Mouse (Mus musculus): ENCODE results near the gene Ufc1.

The Ufc1 gene

DNA sequence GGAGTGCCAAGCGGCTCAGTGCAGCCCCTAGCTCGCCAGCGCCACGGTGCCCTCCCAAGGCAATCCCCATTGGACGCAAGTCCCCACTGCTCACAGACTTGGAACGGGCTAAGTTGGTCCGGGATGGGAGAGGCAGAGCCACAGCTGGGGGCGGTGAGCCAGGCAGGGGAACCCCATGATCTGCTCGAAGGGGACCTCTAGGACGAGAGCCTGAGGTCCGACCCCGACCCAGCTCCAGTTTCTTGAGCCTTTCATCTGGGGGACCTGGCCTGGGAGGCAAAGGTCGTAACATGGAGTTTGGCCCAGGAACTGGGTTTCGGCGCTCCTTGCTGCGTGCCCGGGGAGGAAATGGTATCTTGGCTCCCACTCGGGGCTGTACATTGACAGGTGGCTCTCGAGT, 8.3 kb downstream of the Ufc1 start:
- DNase-seq, result no peak

DNA sequence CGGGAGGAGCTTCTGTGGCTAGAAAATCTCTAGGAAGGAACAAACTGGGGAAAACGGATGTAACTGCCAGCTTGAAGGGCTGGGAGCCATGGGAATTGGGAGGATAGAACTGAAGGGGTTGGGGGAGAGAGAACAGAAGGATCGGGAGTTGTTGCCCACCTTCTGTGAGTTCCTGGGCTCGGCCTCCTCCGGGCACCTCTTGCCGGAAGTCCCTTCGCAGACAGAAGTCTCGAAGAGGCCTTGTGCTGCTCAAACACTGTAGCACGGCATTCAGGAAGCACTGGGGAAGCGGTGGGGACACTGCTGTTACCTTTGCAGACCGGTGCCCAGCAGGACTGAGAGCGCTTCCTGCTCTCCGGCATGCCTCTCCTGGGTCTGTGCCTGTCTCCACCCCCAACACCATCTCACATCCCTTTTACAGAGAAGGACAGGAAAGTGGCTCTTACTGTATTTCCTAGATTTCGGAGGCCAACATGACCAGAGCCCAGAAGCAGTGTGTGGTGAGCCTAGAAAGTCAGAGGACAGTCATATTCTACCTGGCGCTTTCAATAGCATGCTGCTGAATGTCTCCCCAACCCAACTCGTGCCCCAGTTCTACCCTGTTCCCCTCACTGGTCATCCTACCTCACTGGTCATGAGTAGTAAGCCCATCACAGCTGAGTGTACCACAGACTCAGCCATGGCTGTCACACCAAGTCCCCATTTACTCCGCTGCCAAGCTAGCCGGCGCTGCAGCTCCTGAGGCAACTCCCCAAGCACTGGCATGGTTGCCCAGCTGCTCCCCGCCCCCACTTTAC, 9.5 kb downstream of the Ufc1 start:
- DNase-seq, result no peak

DNA sequence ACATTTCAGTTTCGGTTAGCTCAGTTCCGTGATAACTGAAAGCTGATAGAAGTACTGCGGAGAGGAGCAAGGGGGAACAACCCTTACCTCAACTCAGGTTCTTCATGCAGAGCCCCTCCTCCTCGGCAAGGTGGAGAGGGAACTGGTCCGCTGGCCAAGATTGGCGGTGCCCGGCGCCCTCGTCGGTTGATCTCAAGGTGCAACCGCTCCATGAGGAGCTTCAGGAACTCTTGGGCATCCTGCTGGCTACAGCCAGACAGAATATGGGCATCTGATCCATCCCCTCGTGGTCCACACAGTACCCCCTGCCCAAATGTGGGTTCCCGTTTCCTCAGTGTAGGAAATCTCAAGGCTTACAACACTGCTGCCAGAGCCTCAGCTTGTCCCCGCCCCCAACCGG, 10.3 kb downstream of the Ufc1 start:
- DNase-seq, result no peak

DNA sequence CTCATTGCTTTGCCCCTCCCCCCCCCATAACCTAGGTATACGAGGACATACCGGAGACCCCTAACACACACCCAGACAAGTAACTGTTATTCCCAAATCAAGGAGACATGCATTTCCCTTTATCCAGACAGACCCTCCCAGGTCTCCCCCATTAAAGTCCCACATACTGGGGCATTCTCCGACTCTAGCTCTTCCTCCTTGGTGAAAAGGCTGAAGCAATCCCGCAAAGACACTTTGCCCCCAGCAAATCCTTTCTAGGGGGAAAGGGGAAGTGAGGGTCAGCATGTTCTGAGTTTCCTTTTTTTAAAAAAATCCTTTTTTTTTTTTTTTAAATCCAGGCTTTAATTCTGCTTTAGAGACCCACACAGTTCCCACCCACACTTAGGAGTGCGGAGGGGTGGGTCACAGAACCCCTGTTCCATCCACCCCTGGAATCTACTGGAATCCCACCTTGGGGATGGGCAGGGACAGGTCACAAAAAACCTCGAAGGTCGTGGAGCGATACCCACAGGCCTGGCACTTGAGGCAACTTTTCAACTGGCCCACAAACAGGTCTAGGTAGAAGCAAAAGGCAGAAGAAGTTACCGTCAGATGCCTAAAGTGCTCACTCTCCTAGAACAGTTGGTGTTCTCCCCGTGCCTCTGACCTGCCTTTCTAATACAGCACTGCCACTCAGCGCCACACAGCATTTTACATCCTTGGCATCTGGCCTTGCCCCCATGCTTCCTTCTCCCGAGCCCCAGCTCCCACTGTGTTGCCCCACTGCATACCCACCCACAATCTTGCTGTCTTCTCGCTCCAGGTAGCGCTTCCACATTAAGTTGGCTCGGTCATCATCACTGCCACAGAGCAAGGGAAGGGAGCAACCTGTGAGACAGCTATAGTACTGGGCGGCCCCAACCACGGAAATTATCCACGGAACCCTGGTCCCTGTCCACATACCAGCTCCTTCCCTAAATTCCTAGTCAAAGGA, 11.3 kb downstream of the Ufc1 start:
- no peak for DNase-seq

DNA sequence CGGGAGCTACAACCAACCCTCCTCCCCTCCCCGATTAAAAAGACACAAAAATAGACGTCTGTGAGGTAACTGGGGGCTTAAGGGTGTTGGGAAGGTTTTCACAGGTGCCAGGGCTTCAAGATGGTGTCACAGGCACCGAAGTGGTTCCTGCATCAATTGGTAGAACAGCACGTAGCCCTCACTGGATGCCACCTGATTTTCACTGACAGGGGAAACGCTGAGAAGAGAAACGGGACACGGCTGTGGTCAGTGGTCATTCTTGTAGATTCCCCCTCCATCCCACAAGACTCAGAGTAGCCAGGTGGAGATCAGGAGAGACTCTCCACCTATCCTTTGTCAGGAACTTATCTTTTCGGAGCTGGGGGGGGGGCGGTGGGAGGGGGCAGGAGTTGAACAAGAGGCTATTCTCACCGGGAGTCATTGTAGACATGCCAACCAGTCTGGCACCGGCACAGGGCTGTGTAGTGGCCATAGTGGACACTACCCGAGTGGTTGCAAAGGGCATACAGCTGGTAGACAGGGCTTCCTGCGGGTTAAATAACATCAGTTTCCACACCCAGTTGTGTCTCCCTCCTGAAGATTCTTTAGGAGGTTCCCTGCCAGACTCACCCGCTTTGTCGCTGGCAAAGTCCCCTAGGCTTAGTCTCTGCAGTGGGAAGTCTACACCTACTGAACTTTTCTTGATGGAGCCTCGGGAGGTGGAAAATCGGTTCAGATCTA, 12.6 kb downstream of the Ufc1 start:
- DNase-seq, result no peak

DNA sequence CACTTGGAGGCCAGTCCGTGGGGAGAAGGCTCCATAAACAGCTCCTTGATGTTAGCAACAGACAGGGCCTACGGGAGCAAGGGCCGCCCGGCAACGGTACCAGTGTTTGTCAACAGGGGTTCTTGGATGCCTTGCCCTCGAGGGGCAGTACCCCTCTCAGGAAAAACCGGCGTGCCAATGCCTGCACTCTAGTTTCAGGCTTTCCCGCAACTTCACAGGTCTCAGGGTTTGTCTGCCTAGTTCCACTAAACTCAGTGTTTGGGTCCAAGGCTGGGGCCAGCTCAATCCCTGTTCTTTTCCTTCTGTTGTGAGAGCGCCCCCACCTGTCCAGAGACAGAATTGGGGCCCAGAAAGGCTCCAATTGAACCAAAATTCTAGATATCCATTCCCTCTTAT, 13.3 kb downstream of the Ufc1 start:
- peak; percentile 91 for DNase-seq

DNA sequence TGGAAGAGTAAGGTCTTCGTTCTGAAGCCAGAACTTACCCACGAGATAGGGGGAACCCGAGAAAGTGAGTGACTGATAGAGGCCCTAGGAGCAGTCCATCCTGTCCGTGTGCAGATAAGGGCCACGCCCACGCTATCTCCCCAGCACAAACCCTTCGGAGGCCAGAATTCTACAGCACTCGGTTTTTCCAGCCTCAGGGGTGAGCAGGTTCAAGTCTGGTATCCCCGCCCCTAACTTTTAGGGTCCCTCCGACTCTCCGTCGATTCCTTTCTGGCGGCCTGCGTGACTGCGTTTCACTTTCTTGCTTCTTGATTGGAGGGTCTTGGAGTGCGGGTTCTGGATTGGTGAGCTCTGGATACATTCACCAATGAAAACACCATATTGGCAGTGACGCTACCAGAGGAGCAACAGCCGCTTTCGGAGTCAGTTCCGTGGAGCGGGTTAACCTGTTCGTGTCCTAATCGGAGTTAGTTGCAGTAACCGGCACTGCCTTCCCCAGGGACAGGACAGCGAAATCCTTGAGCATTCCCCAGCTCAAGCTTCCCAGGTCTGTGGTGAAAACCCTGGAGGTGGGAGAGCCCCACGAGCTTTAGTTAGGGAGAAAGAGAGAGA, 13.8 kb downstream of the Ufc1 start, which contains the start of gene Ppox:
Ppox (minus strand) TSS at position 271 of the 612 bp plus-strand sequence.
- DNase-seq, result peak; percentile 95

DNA sequence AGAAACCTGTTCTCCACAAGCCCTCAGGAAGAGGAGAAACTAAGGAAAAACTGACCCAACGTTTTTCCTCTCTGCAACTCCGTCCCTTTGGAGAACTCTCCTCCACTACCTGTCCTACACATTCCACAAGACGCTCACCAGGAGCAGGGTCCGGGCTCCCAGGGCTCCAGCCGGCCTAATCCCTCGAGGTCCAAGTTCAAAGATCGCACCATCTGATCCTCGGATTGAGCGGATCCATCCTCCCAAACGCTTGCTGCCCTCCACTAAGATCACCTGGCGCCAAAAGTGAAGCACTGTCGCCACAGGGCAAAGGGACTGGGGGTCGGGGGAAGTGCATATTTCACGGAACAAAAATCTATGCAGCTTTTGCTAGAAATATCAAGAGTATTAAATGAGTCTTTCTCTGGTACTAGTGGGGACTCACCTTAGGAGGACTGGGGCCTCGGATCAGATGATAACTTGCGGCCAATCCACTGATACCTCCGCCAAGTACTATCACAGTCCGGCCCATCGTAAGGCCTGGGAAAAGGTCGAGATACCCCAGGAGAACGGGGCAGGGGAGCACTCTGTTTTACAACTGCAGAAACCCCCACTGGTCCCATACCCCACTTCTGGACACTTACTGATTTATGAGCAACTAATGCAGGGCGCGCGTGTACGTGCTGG, 14.4 kb downstream of the Ufc1 start:
- no peak for DNase-seq

DNA sequence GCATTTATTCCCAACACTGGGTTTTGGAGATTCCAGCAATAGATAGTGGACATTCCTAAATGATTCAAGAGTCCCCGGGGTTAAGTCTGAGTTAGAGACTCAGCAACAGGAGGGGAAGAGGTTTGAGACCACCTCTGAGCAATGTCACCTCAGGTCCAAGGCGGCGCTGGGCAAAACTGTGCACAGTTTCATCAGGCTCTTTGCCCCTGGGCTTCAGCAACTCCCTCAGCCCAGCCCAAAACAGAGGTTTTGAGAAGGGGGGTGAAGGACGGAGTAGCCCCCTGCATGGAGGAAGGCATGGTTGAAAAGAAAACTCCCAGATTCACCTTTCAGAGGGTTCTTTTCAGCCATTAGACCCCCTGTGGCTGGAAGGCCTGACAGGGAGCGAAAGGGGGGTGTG, 15.1 kb downstream of the Ufc1 start:
- no peak for DNase-seq

DNA sequence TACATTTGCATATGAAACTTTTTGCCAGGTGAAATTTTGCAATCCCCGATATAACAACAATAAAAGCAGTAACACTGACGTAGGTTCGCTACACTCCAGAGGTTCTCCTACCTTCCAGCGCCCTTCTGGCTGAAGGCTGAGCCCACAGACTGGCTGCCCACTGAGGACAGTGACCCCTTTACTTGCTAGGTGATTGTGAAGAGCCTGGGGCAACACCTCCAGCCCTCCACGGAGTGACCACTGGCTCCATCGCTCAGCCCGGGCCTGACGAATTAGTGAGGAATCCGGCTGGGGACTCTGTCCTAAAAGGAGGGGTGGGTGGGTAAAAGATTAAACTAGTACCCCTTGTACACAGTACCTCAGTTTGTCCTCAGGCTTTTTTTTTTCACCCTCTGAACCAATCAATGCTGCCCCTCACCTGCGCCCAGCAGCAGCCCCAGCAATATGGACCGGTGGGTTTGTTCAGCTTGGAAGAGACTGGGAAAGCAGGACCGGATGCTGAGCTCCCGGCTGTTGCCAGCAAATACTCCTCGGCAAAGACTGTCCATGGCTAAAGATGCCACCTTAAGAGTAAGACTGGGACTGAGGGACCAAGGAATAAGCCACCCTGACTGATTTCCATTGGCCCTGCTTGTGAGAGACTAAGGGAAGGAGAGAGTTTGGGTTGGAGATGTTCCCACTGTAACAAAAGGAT, 15.7 kb downstream of the Ufc1 start:
- DNase-seq, result no peak

DNA sequence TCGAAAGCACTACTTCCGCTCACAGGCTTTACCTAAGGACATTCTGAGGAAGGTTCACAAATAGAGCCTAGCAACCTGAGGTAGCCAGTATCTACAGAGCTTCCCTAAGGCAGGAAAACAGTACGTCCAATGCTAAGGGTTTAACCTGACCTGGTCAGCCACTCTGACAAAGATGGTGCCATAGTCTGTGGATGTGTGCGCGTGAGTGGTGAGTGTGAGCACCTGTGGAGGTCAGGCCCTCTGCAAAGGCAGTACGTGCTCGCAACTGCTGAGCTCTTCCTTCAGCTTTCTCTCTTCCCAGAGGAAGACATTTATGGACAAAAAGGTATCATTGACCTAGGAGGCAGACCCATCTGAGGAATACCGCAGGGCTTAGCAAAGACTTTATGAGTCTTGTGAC, 16.4 kb downstream of the Ufc1 start:
- no peak for DNase-seq

DNA sequence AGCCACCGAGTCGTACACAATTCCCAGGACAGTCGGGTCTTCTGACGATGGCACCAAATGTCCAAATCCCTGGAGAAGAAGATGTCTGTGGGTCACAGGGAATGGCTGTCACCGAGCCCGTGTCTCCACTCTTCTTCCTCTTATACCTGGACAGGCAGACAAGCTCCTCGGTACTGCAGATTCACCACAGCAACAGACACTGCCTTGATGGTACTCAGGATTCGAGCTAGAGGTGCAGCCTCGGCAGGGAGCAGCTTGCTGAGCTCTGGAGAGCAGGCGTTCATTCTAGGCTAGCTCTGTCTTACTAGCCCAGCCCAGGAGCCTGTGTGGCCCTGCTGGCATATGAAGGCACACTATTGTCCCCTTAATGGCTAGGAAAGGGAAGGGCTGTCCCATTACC, 17.1 kb downstream of the Ufc1 start:
- DNase-seq, result no peak

DNA sequence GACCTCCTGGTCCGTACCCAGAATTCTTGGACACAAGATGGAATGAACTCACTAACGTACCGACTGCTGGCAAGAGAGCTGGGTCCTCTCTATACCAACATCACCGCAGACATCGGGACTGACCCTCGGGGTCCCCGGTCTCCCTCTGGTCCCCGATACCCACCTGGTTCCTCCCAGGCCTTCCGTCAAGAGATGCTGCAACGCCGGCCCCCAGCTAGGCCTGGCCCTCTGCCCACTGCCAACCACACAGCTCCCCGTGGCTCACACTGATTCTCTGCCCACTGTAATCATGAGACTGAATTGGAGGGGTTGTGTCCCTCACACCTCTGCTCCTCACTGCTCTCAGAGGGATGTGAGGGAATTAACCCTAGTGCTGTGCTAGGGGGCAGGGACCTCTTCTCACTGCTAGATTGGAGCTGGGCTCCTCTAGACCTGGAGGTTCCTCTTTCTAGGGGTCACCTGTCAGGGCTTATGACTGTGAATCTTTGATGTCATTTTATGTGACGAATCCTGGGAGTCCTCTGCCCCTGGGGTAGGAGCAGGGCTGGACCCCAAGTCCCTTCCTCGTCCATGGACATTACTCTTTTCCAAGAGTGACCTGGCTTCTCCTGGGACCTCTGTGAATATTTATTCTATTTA, 18.6 kb downstream of the Ufc1 start:
- no peak for DNase-seq

DNA sequence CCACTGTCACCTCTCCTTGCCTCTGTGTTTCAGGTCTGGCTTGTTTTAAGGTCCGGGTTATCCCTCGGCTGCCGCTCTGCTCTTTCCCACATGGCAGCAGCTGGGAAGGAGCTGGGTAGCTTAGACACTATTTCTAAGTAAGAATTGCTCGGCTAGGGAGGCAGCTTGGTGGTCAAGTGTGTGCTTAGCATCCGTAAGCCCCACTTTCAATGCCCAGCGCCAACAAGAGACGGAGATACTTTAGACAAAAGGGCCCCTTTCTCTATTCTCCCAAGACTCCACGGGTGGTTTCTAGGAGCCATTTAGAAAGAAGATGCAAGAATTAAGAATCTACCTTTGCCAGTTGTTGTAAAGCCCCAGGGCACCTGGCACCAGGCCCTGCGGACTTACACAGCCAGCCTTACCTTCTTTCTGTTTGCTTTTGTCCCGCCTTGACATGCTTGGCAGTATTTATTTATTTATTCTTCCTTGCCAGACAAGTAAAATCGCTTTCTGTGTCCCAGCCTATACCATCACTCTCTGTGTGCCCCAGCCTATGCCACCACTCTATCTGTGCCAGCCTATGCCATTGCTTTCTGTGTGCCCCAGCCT, 19.6 kb downstream of the Ufc1 start:
- DNase-seq, result no peak

DNA sequence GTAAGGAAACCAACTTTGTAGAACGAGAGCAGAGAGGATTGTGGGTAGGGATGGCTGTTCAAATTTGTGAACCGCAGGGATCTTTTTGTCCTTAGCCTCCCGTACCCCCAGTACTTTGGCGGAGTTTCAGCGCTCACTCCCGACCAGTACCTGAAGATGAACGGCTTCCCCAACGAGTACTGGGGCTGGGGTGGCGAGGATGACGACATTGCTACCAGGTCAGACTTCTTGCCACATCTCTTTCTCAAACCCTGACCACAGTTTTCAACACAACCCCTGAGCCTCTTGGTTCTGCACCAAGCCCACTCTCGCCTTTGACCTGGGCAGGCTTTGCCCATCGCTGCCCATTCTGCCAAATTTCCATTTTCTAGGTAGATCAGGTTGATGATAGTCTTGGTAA, 20.7 kb downstream of the Ufc1 start:
- no peak for DNase-seq

DNA sequence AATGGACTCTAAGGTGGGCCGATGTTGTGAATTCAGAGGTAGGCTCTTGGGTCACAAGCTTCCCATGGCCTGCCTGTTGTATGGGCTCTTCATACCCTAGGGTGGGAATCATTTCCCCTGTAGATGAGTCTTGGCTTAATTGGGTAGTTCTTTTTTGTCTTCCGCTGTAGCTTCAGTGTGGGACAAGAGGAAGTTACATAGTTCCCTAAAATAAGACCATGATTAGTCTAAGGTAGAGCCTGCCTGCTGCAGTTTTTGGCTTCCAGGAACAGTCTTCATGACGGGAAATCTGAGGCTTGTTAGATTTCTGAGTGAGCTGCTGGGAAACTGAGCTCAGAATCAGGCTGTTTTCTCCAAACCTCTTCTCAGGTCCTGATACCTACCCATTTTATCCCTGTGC, 22.7 kb downstream of the Ufc1 start:
- DNase-seq, result no peak

DNA sequence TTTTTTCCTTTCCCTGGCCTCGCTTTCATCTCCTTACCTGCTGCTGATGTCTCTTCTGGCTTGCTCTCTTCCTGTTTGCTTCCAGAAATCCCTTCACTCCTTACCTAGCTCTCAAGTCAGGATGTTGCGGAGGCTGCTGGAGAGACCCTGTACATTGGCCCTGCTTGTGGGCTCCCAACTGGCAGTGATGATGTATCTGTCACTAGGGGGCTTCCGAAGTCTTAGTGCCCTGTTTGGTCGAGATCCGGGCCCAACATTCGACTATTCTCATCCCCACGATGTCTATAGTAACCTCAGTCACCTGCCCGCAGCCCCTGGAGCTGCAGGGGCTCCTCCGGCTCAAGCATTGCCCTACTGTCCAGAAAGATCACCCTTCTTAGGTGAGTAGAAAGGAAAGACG, 23.2 kb downstream of the Ufc1 start:
- no peak for DNase-seq

DNA sequence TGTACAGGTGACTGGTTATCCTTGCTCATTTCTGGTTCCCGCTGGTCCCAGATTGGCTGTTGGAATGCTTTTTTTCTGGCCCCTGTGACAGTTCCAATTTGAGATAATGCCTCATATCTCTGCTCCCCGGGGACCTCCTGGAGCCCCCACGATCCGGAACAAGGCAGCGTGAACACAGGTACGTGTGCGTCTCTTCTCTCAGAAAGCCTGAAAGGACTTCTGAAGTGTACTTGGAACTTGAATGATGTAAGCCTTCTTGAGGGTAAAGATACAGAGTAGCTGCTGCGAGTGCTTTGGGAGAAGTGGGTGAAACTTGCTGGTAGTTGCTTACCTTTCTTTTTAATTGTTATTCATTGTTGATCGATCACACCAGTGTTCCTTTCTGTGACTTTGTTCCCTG, 23.6 kb downstream of the Ufc1 start:
- peak; percentile 46 for DNase-seq

DNA sequence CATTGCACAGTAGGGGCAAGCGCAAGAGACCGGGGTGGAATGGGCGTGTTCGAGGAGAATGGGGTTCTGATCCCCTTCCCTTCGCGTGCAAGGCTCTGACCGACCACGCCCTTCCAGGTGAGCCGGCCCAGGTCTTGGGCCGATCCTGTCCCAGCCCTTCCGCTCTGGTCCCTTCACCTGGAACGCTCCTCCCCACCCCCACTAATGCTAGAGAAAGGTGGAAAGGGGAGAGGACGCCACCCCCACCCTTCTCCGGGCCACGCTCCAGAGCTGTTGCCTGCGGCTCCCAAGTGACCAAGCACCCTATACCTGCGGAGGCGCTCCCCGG, 24.3 kb downstream of the Ufc1 start:
- peak; percentile 68 for DNase-seq

DNA sequence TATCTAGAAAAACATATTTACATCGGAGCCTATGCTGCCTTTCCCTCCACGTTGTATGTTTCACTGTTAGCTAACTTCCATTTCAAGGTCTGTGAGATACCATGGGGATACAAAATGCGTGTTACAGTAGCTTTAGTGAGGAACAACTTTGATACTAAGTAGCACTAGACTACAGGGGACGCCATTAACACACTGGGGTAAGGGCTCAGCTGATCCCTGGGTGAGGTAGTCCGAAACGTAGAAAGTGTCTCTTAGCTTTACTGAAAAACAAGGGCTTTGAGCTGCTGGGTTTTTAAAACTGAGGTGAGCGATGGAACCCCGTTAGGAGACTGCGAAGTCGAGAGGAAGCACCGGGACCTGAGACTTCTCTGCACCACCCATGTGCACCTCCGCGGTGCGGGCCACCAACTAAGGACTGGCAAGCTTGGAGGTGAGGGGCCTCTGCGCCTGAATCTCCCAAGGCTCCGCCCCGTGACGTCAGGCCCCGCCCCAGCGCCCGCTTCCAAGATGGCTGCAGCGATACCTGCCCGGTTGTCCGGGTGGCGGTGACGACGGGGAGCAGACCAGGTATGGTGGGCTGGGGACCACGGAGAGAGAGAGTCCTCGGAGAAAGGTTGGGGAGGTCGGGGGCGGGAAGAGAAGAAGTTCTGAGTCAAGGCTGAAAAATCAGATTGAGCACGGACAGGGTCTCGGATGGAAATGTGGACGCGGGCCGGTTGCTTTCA, 24.8 kb downstream of the Ufc1 start, which contains the start of gene B4galt3:
B4galt3 (plus strand) TSS at position 481 of the 725 bp plus-strand sequence.
- DNase-seq, result peak; percentile 99

Measured in liver (tissue).